Mouse (Mus musculus): ENCODE measurements at regions not wholly inside any gene's neighbourhood (a gene's known extent, or its start where the extent isn't known, plus 50 kb on each side); places are given as distances from the start of the nearest gene placed in this dataset.

- TF ChIP-seq POLR2A (IDR thresholded peaks at IDR 0.05; ENCODE audit: insufficient read depth, low read depth, low read length) = no peak
- TF ChIP-seq EP300 (IDR thresholded peaks at IDR 0.05; ENCODE audit: insufficient read depth, low read depth, low read length) = no peak
These were observed 431.5 kb downstream of the Ets1 start for GRCm38 (mm10) chr9:33067521-33067920.

All from heart, adult 2 months (tissue).